Mouse (Mus musculus) liver, embryonic 14.5 days (tissue): ENCODE measurements at regions not wholly inside any gene's neighbourhood (a gene's known extent, or its start where the extent isn't known, plus 50 kb on each side); places are given as distances from the start of the nearest gene placed in this dataset.

Experiments
- ATAC-seq: fragments of 200-750 bp; cut with Nextera tagmentation; 2 replicates; pipeline ENCODE4 v1.8.0; 2017; ENCODE audit warnings: moderate number of reproducible peaks, mild to moderate bottlenecking, moderate library complexity; ENCODE audit not compliant: insufficient read depth
- DNase-seq, 3 experiments: peaks; one replicate each; pipeline ENCODE4 v3.0.0-alpha.2; 2012 to 2013; ENCODE audit warnings: low read depth in 3 of 3, low spot score in 3 of 3
- H3K27ac ChIP-seq: fragments of 300-500 bp; sonication (generic); 2 replicates; pipeline ENCODE4 v1.5.1; 2014; ENCODE audit warnings: moderate library complexity, mild to moderate bottlenecking, control low read depth, inconsistent platforms
- H3K27me3 ChIP-seq: fragments of 300-500 bp; sonication (generic); 2 replicates; pipeline ENCODE4 v1.6.1; 2014; ENCODE audit warnings: mild to moderate bottlenecking, low read length, moderate library complexity; ENCODE audit not compliant: control insufficient read depth, insufficient read depth
- H3K36me3 ChIP-seq: fragments of 300-500 bp; sonication (generic); replicated peaks from 2 replicates; pipeline ENCODE4 v1.6.1; 2014; ENCODE audit warnings: low read depth; ENCODE audit not compliant: control insufficient read depth, insufficient read depth
- H3K4me1 ChIP-seq, 2 experiments: fragments of 200-500 bp in 1 of 2; fragments of 300-500 bp in 1 of 2; sonication (generic) in 1 of 2; replicated peaks; 2 replicates each; pipeline ENCODE4 v1.6.1; 2012 to 2014; ENCODE audit warnings: antibody characterized with exemption in 1 of 2, inconsistent platforms in 1 of 2, low read length in 1 of 2; ENCODE audit not compliant: control insufficient read depth in 2 of 2, insufficient read depth in 2 of 2
- H3K4me2 ChIP-seq: fragments of 300-500 bp; sonication (generic); 2 replicates; pipeline ENCODE4 v1.6.1; 2014; ENCODE audit warnings: low read depth, mild to moderate bottlenecking, control low read depth, moderate library complexity
- H3K4me3 ChIP-seq, 2 experiments: fragments of 200-500 bp in 1 of 2; fragments of 300-500 bp in 1 of 2; sonication (generic) in 1 of 2; 2 replicates each; pipeline ENCODE4 v1.5.1; 2012 to 2014; ENCODE audit warnings: low read depth in 2 of 2, low read length in 2 of 2, mild to moderate bottlenecking in 2 of 2, control low read depth in 1 of 2, inconsistent platforms in 1 of 2, moderate library complexity in 1 of 2; ENCODE audit not compliant: insufficient read depth in 1 of 2
- H3K9ac ChIP-seq: fragments of 300-500 bp; sonication (generic); replicated peaks from 2 replicates; pipeline ENCODE4 v1.6.1; 2014; ENCODE audit warnings: mild to moderate bottlenecking, control low read depth, moderate library complexity
- H3K9me3 ChIP-seq: fragments of 300-500 bp; sonication (generic); 2 replicates; pipeline ENCODE4 v1.6.1; 2016; ENCODE audit warnings: low read length, mixed read lengths; ENCODE audit not compliant: control insufficient read depth
- CTCF ChIP-seq: IDR thresholded peaks from 2 replicates; pipeline ENCODE4 v1.5.1; 2016; ENCODE audit warnings: antibody characterized with exemption, low read depth, control low read depth
- EP300 ChIP-seq: IDR thresholded peaks from 2 replicates; pipeline ENCODE4 v1.6.1; 2016; ENCODE audit warnings: antibody characterized with exemption, low read depth
- WGBS: fragments of 180-500 bp; shearing (Covaris S2); extraction: QIAGEN DNeasy Blood & Tissue Kit; methylation state at CpG from one replicate; pipeline ENCODE4 v1.1.7; 2014; ENCODE audit not compliant: insufficient replicate concordance; 5-methylcytosine and 5-hydroxymethylcytosine counted together

DNA sequence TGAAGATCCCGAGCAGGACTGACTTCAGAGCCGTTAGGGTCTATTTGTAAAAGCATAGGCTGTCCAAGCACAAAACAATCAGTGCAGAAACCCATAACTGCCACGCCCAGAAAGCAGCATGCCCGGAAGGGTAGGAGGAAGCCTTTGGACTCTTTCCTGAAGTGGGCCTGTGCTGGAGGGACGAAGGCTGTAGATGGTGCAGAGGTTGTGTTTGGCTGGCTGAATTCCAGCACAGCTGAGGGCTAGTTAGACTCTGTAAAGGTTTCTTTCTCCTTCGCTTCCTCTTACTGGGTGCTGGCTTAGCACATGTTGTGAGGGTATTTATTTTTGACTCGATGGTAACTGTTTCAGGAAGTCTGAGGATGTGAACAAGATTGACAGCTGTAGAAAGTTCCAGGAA, 254.5 kb downstream of the Tbc1d1 start:
- no peaks in the 10 kb centered on the region for H3K9me3 ChIP-seq
- H3K27ac ChIP-seq: no peak overlapping the region
- peaks cover 0 to 8% of the 10 kb centered on the region in 2 experiments; a peak in 3 of 4 replicates for H3K4me1 ChIP-seq
- no peaks in the 10 kb centered on the region for H3K36me3 ChIP-seq
- ATAC-seq (no peak), DNase-seq (no peak)
- no peaks in the 10 kb centered on the region for H3K27me3 ChIP-seq
- WGBS: 34% methylated on average over 7 of the region's 7 CpGs
- no peak for TF ChIP-seq EP300
- no peak for TF ChIP-seq CTCF
- no peak overlapping the region for H3K9ac ChIP-seq
- H3K4me2 ChIP-seq: no peak overlapping the region
- H3K4me3 ChIP-seq: no peak overlapping the region

DNA sequence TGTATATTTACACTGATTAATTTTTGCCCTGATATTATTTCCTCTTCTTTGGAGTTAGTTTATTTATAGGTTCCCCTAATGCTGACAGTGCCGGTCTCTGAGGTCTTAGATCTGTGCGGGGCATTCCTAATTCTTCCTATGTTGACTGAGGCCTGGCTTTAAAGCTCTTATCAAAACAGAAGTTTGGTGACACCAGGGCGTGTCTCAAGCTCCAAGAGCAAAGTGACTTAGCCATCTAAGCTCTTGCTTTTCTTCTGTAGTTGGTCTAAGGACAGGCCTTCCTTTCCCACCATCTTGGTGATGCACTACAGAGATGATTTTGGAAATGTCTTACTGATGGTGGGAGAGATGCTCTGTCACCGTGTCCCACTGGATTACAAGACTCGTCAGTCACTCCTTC, 258.4 kb downstream of the Tbc1d1 start:
- 57% methylated on average over 5 of the region's 5 CpGs for WGBS

DNA sequence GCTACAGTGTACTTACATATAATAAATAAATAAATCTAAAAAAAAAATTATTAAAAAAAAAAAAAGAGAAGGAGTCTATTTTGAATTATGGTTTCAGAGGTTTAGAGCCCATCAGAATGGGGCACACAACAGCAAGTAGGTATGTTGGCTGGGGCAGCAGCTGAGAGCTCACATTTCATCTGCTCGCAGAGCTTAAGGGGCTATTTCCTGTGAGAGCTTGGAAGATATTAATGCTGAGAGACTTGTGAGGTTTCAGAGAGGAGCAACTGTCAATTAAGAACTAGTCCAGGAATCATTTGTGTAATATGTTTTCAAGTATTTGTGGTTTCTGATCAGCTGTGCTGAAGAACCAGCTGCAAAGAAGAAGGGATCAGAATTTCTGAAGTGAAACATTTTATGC, 263.3 kb downstream of the Tbc1d1 start:
- Histone ChIP-seq H3K9ac (no peak overlapping the region), H3K27me3 (no peaks in the 10 kb centered on the region), H3K4me2 (no peak overlapping the region), H3K9me3 (no peaks in the 10 kb centered on the region), H3K4me1 (peaks cover 0 to 13% of the 10 kb centered on the region in 2 experiments; a peak in 3 of 4 replicates), H3K4me3 (no peak overlapping the region), H3K36me3 (no peaks in the 10 kb centered on the region), H3K27ac (no peak overlapping the region)
- 64% methylated on average over 1 of the region's 1 CpGs for WGBS
- DNase-seq (no peak), ATAC-seq (no peak)
- TF ChIP-seq EP300 (no peak), CTCF (no peak)

More for the DNA sequence above, 258.4 kb downstream of the Tbc1d1 start:
- Histone ChIP-seq H3K4me2 (no peak overlapping the region), H3K9ac (no peak overlapping the region), H3K36me3 (no peaks in the 10 kb centered on the region), H3K27me3 (no peaks in the 10 kb centered on the region), H3K9me3 (no peaks in the 10 kb centered on the region), H3K4me1 (peaks cover 0 to 8% of the 10 kb centered on the region in 2 experiments; a peak in 3 of 4 replicates), H3K27ac (no peak overlapping the region), H3K4me3 (no peak overlapping the region)
- DNase-seq (no peak), ATAC-seq (no peak)
- TF ChIP-seq CTCF (no peak), EP300 (no peak)

DNA sequence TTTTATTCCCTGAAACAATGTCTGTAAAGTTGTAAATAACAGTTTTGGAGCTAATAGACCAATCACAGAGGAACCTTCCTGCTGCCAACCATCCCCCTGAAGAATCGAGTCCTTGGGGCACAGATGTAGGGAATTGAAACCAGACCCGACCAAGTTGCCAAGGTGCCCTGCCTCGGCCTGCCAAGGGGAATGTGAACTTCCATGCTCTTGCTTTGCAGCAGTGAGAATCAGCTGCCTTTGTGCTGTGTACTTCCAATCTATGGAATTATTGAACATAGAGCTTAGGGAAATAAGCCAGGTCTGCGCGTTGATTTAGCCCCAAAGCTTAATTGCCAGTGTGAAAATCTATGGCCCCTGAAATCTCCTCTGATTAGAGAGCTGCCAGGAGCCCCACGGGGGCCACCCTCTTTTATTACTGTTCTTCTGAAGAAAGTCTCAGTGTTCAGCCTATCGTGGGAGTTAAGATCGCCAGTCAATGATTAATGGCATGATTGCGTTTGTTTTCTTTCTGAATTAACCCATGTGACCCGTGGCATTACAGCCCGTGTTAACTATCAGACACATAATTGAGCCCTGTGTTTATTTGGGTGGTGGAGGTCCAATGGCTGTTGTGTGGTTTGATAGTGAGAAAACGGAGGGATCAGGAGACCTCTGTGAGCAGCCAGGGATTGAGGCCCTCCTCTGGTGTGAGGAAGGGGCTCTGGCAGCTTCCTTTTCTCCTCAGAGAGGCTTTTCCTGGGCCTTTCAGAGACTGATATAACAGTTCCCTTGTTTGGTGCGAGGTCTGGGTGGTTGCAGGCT, 266.9 kb downstream of the Tbc1d1 start:
- DNase-seq (no peak), ATAC-seq (no peak)
- no peak for TF ChIP-seq EP300
- TF ChIP-seq CTCF: no peak
- Histone ChIP-seq H3K9ac (no peak overlapping the region), H3K27ac (no peak overlapping the region), H3K4me2 (no peak overlapping the region), H3K4me3 (no peak overlapping the region), H3K36me3 (no peaks in the 10 kb centered on the region), H3K9me3 (no peaks in the 10 kb centered on the region), H3K4me1 (peaks cover 0 to 8% of the 10 kb centered on the region in 2 experiments; a peak in 2 of 4 replicates), H3K27me3 (no peaks in the 10 kb centered on the region)
- 54% methylated on average over 13 of the region's 13 CpGs for WGBS

DNA sequence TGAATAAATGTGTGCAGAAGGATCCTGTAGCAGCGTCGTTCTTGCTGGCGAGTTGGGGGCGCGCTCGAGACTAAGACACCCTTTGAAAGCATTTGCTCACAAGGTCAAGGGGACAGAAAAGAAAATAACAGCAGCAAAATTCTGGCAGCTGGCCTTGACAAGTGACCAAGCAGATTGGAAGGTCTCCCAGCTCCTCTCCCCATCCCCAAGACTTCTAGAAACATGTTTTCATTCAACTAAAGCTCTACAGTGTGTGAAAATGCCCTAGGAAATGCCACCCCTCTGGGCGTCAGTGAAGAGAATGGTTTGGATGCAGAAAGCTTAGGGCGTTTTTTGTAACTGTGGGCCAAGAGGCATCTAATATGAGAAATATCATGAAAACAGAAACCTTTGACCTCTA, 272.7 kb downstream of the Tbc1d1 start:
- H3K4me1 ChIP-seq: peaks cover 9 to 24% of the 10 kb centered on the region in 2 experiments
- no peak overlapping the region for H3K9ac ChIP-seq
- H3K4me2 ChIP-seq: no peak overlapping the region
- DNase-seq (no peak), ATAC-seq (no peak)
- no peak overlapping the region for H3K27ac ChIP-seq
- no peaks in the 10 kb centered on the region for H3K27me3 ChIP-seq
- H3K4me3 ChIP-seq: no peak overlapping the region
- 79% methylated on average over 8 of the region's 8 CpGs for WGBS
- H3K9me3 ChIP-seq: no peaks in the 10 kb centered on the region
- no peak for TF ChIP-seq CTCF
- no peaks in the 10 kb centered on the region for H3K36me3 ChIP-seq
